Mouse (Mus musculus): ENCODE data around the gene Gabra2. TPM values are rescaled to one million over a fixed set of nuclear protein-coding genes. Genes with fewer than 3 reads are reported as not detected.

Gene Gabra2
- polyA plus RNA-seq, 1 experiment from 2014 or later = 38.3 TPM

DNA sequence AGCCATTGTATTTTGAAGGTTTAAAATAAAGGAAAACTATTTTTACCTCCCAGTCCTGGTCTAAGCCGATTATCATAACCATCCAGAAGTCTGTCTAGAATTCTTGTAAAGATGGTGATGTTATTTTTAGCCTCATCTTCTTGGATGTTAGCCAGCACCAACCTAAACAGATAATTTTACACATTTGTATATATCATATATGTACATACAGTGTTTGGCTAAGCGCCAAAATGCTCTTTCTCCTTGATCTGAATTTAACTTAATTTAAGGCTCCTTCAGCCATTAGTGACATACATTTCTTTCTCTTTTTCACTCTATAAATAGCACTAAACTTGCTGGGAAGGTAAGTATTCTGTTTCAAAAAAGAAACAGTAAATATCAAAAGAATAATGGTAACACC lies 3.7 kb downstream of the Gabra2 start:
- 87% methylated on average over 2 of the region's 2 CpGs for WGBS
- H3K9ac ChIP-seq (replicated peaks; ENCODE audit: low read length) = no peak overlapping the region

DNA sequence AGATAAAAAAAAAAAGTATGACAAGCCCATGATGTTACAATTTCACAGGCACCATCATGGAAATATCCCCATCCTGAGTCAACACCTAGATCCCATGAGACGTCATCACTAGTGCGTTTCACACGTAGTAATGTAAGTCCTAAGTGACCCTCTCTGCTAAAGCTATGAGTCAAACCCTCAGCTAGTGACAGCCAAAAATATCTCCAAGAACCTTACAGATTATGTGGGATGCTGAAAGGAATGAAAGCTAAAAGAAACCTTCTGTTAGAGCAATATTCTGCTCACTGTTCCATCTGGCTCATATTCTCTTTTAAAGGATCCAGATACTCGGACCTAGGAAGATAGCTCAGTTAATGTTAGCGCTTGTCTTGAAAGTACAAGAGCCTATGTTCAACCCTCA lies 16.8 kb downstream of the Gabra2 start:
- ATAC-seq (ENCODE audit: low FRiP score, low TSS enrichment) (no peak), DNase-seq (no peak)
- 96% methylated on average over 5 of the region's 5 CpGs for WGBS
- Histone ChIP-seq H3K4me3 (replicated peaks; ENCODE audit: low read depth, low read length) (no peak overlapping the region), H3K4me1 (ENCODE audit: control insufficient read depth, insufficient read depth, low read length) (no peaks in the 10 kb centered on the region), H3K9me3 (ENCODE audit: control insufficient read depth, low read length) (no peaks in the 10 kb centered on the region), H3K9ac (replicated peaks; ENCODE audit: low read length) (no peak overlapping the region), H3K27me3 (ENCODE audit: control insufficient read depth, insufficient read depth, low read length) (no peaks in the 10 kb centered on the region), H3K36me3 (ENCODE audit: control insufficient read depth, insufficient read depth, low read length) (no peaks in the 10 kb centered on the region), H3K27ac (replicated peaks; ENCODE audit: low read depth, low read length) (no peak overlapping the region), H3K4me2 (ENCODE audit: low read length) (no peak overlapping the region)

More for the DNA sequence above, 3.7 kb downstream of the Gabra2 start:
- no peaks in the 10 kb centered on the region for H3K9me3 ChIP-seq (ENCODE audit: control insufficient read depth, low read length)
- H3K27ac ChIP-seq (replicated peaks; ENCODE audit: low read depth, low read length) = no peak overlapping the region
- peak; percentile 16 for DNase-seq
- peaks cover 6% of the 10 kb centered on the region; the same call in 1 of the 2 replicates for H3K4me1 ChIP-seq (ENCODE audit: control insufficient read depth, insufficient read depth, low read length)
- no peaks in the 10 kb centered on the region for H3K27me3 ChIP-seq (ENCODE audit: control insufficient read depth, insufficient read depth, low read length)
- H3K36me3 ChIP-seq (ENCODE audit: control insufficient read depth, insufficient read depth, low read length) = no peaks in the 10 kb centered on the region
- no peak for ATAC-seq (ENCODE audit: low FRiP score, low TSS enrichment)
- H3K4me3 ChIP-seq (replicated peaks; ENCODE audit: low read depth, low read length) = no peak overlapping the region
- H3K4me2 ChIP-seq (ENCODE audit: low read length) = peak overlapping the region; percentile 29

DNA sequence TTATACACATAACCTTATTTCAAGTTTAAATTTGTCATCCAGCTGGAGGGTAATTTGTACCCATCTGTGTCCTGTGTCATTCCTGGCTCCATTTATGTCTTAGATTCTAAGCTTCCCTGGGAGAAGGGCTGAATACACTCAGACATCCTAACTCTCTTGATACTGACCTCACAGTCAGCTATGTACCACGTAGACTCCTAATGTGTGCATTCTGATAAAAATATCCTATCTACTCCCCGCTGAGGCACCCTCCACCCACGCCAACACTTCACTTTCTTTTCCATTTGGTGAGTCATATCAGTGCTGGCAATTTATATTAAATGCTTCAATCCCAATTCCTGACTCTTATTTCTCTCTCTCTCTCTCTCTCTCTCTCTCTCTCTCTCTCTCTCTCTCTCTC lies 34.0 kb downstream of the Gabra2 start:
- no peak overlapping the region for H3K27ac ChIP-seq (replicated peaks; ENCODE audit: low read depth, low read length)
- H3K9ac ChIP-seq (replicated peaks; ENCODE audit: low read length) = no peak overlapping the region
- H3K4me2 ChIP-seq (ENCODE audit: low read length) = no peak overlapping the region
- ATAC-seq (ENCODE audit: low FRiP score, low TSS enrichment) (no peak), DNase-seq (no peak)
- H3K36me3 ChIP-seq (ENCODE audit: control insufficient read depth, insufficient read depth, low read length) = no peaks in the 10 kb centered on the region
- H3K4me3 ChIP-seq (replicated peaks; ENCODE audit: low read depth, low read length) = no peak overlapping the region
- H3K4me1 ChIP-seq (ENCODE audit: control insufficient read depth, insufficient read depth, low read length) = peaks cover 5% of the 10 kb centered on the region; the same call in 1 of the 2 replicates
- 77% methylated on average over 3 of the region's 3 CpGs for WGBS
- no peaks in the 10 kb centered on the region for H3K27me3 ChIP-seq (ENCODE audit: control insufficient read depth, insufficient read depth, low read length)
- H3K9me3 ChIP-seq (ENCODE audit: control insufficient read depth, low read length) = no peaks in the 10 kb centered on the region

DNA sequence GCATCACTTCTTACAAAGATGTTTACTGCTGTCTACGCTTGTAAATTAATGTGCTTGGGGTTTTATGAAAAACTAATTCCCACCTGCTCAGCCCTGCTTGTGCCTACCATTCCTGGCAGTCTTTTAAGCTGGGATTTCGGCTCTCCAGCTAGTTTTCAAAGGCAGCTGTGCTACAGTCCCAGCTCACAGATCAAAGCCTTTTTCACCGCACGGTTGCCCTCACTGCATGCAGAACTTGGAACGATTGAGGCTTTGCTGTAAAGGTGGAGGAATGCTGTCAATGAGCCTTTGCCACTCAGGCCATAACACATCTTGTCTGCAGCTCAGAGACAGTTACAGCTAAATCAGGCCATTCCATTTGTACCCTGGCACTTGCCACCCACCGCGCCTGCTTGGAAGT lies 37.6 kb downstream of the Gabra2 start:
- H3K4me3 ChIP-seq (replicated peaks; ENCODE audit: low read depth, low read length) = no peak overlapping the region
- peaks cover 5% of the 10 kb centered on the region; the same call in 1 of the 2 replicates for H3K4me1 ChIP-seq (ENCODE audit: control insufficient read depth, insufficient read depth, low read length)
- no peak overlapping the region; the same call in 1 of the 2 replicates for H3K4me2 ChIP-seq (ENCODE audit: low read length)
- H3K27ac ChIP-seq (replicated peaks; ENCODE audit: low read depth, low read length) = no peak overlapping the region
- no peaks in the 10 kb centered on the region for H3K27me3 ChIP-seq (ENCODE audit: control insufficient read depth, insufficient read depth, low read length)
- WGBS = 12% methylated on average over 7 of the region's 7 CpGs
- H3K9ac ChIP-seq (replicated peaks; ENCODE audit: low read length) = no peak overlapping the region
- H3K9me3 ChIP-seq (ENCODE audit: control insufficient read depth, low read length) = no peaks in the 10 kb centered on the region
- peak; percentile 64 for DNase-seq
- peak; percentile 76; the same call in 1 of the 2 replicates for ATAC-seq (ENCODE audit: low FRiP score, low TSS enrichment)
- no peaks in the 10 kb centered on the region for H3K36me3 ChIP-seq (ENCODE audit: control insufficient read depth, insufficient read depth, low read length)

DNA sequence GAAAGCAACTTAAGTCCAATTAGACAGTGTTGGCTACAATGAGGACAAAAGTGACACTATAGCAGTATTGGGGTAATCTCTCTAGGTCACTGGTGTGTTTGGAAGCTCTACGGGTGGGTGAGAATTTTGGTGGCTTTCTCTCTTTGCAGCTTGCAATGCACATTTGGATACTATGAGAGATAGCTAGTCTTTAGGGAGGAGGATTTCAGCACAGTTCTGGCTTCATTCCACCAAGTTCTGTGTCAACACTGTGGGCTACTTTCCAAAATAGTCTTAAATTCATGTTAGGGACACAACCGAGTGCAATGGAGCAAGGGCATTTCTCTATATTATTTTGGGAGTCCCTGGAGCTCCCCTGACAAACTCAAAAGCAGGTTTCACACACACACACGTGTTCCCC lies 58.3 kb downstream of the Gabra2 start:
- no peaks in the 10 kb centered on the region for H3K36me3 ChIP-seq (ENCODE audit: control insufficient read depth, insufficient read depth, low read length)
- ATAC-seq (ENCODE audit: low FRiP score, low TSS enrichment) (no peak), DNase-seq (no peak)
- WGBS = 81% methylated on average over 3 of the region's 3 CpGs
- H3K4me3 ChIP-seq (replicated peaks; ENCODE audit: low read depth, low read length) = no peak overlapping the region
- H3K9ac ChIP-seq (replicated peaks; ENCODE audit: low read length) = no peak overlapping the region
- no peak overlapping the region for H3K4me2 ChIP-seq (ENCODE audit: low read length)
- H3K27me3 ChIP-seq (ENCODE audit: control insufficient read depth, insufficient read depth, low read length) = no peaks in the 10 kb centered on the region
- no peaks in the 10 kb centered on the region for H3K4me1 ChIP-seq (ENCODE audit: control insufficient read depth, insufficient read depth, low read length)
- no peaks in the 10 kb centered on the region for H3K9me3 ChIP-seq (ENCODE audit: control insufficient read depth, low read length)
- no peak overlapping the region for H3K27ac ChIP-seq (replicated peaks; ENCODE audit: low read depth, low read length)

DNA sequence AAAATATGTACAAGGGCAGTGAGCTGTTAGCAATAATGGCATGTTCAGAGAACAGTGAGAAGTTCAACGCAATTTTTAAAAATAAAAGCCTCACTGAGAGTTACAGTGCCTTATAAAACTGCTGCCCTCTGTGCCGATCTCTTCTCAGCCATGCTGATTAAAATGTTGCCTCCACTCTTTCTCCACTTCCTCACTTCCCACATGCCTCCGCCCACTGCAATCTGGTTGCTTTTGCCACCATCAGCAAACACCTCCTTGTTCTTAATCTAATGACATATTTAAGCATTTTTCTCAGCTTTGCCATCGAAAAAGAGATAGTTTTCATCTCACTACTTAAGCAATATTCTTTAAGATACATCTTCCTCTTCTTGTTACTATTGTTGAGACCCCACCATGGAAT lies 69.7 kb downstream of the Gabra2 start:
- no peaks in the 10 kb centered on the region for H3K27me3 ChIP-seq (ENCODE audit: control insufficient read depth, insufficient read depth, low read length)
- no peaks in the 10 kb centered on the region for H3K4me1 ChIP-seq (ENCODE audit: control insufficient read depth, insufficient read depth, low read length)
- 88% methylated on average over 4 of the region's 4 CpGs for WGBS
- H3K4me3 ChIP-seq (replicated peaks; ENCODE audit: low read depth, low read length) = no peak overlapping the region
- H3K9ac ChIP-seq (replicated peaks; ENCODE audit: low read length) = no peak overlapping the region
- H3K36me3 ChIP-seq (ENCODE audit: control insufficient read depth, insufficient read depth, low read length) = no peaks in the 10 kb centered on the region
- no peak overlapping the region for H3K27ac ChIP-seq (replicated peaks; ENCODE audit: low read depth, low read length)
- no peaks in the 10 kb centered on the region for H3K9me3 ChIP-seq (ENCODE audit: control insufficient read depth, low read length)
- DNase-seq = no peak
- no peak overlapping the region for H3K4me2 ChIP-seq (ENCODE audit: low read length)
- no peak for ATAC-seq (ENCODE audit: low FRiP score, low TSS enrichment)

DNA sequence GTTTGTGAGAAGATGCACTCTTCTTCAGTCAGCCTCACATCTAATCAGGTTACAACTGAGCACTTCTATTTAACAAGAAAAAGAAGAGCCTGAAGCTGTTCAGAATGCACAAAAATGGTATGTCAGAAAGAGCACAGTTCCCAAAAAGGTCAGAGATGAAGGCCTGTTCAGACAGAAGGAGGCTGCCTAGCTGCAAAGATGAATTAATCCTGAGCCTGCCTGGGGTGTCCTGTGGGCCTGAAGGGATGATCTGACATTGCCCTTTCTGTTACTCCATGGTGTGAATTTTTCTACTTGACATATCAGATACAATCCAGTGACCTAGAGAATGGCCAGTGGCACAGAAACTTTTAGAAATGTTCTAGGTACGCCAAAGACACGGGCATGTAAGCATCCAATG lies 83.9 kb downstream of the Gabra2 start:
- no peaks in the 10 kb centered on the region for H3K9me3 ChIP-seq (ENCODE audit: control insufficient read depth, low read length)
- no peaks in the 10 kb centered on the region for H3K27me3 ChIP-seq (ENCODE audit: control insufficient read depth, insufficient read depth, low read length)
- WGBS = 48% methylated on average over 2 of the region's 2 CpGs
- ATAC-seq (ENCODE audit: low FRiP score, low TSS enrichment) (0 out of 2 replicates have a peak, but pooled peaks have one; percentile 6), DNase-seq (no peak)
- no peak overlapping the region for H3K4me2 ChIP-seq (ENCODE audit: low read length)
- H3K9ac ChIP-seq (replicated peaks; ENCODE audit: low read length) = no peak overlapping the region
- no peaks in the 10 kb centered on the region; the same call in 1 of the 2 replicates for H3K4me1 ChIP-seq (ENCODE audit: control insufficient read depth, insufficient read depth, low read length)
- H3K36me3 ChIP-seq (ENCODE audit: control insufficient read depth, insufficient read depth, low read length) = no peaks in the 10 kb centered on the region
- 0 out of 2 replicates have a peak overlapping the region, but pooled peaks have one; percentile 8 for H3K27ac ChIP-seq (replicated peaks; ENCODE audit: low read depth, low read length)
- H3K4me3 ChIP-seq (replicated peaks; ENCODE audit: low read depth, low read length) = no peak overlapping the region

DNA sequence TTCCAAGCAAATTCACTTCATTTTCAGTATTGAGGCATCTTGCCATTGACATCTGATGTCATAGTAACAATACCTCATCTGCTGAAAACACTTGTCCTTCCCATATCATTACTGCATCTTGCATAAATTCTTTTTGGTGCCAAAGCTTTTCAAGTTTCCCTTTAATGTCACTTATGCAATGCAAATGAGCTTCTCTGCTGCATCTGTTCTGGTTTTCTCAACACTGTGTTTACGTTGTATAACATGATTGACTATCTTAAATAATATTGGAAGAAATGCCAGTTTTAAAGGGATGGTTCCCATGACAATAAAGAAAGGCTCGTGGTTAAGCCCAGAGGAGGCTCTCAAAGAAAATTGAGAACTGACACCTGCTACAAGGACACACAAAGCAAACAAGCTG lies 84.4 kb downstream of the Gabra2 start:
- no peaks in the 10 kb centered on the region; the same call in 1 of the 2 replicates for H3K4me1 ChIP-seq (ENCODE audit: control insufficient read depth, insufficient read depth, low read length)
- no peak overlapping the region for H3K4me3 ChIP-seq (replicated peaks; ENCODE audit: low read depth, low read length)
- no peaks in the 10 kb centered on the region for H3K9me3 ChIP-seq (ENCODE audit: control insufficient read depth, low read length)
- H3K36me3 ChIP-seq (ENCODE audit: control insufficient read depth, insufficient read depth, low read length) = no peaks in the 10 kb centered on the region
- H3K4me2 ChIP-seq (ENCODE audit: low read length) = no peak overlapping the region
- H3K27me3 ChIP-seq (ENCODE audit: control insufficient read depth, insufficient read depth, low read length) = no peaks in the 10 kb centered on the region
- H3K9ac ChIP-seq (replicated peaks; ENCODE audit: low read length) = no peak overlapping the region
- H3K27ac ChIP-seq (replicated peaks; ENCODE audit: low read depth, low read length) = 0 out of 2 replicates have a peak overlapping the region, but pooled peaks have one; percentile 8
- ATAC-seq (ENCODE audit: low FRiP score, low TSS enrichment) = peak; percentile 34
- DNase-seq = no peak
- 0% methylated on average over 2 of the region's 2 CpGs for WGBS

DNA sequence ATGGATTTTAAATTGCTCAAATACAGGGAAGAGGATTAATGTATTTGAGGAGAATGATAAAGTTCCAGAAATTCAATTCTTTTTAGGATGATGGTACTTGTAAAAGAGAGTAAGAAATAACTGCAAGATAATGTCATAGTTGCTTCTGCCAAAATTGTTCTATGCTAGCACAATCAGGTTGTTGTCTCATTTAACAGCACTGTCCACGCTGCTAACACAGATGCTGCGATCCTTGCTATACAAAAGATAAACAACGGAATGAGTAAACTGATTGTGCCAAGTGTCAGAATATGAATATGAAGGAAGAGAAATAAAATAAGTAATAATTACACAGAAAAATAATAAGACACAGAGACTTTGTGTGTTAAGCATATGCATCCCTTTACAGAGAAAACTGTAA lies 84.9 kb downstream of the Gabra2 start:
- Histone ChIP-seq H3K9me3 (ENCODE audit: control insufficient read depth, low read length) (no peaks in the 10 kb centered on the region), H3K27me3 (ENCODE audit: control insufficient read depth, insufficient read depth, low read length) (no peaks in the 10 kb centered on the region), H3K27ac (replicated peaks; ENCODE audit: low read depth, low read length) (no peak overlapping the region), H3K4me1 (ENCODE audit: control insufficient read depth, insufficient read depth, low read length) (no peaks in the 10 kb centered on the region; the same call in 1 of the 2 replicates), H3K4me2 (ENCODE audit: low read length) (no peak overlapping the region), H3K36me3 (ENCODE audit: control insufficient read depth, insufficient read depth, low read length) (no peaks in the 10 kb centered on the region), H3K4me3 (replicated peaks; ENCODE audit: low read depth, low read length) (no peak overlapping the region), H3K9ac (replicated peaks; ENCODE audit: low read length) (no peak overlapping the region)
- 70% methylated on average over 3 of the region's 3 CpGs for WGBS
- no peak for ATAC-seq (ENCODE audit: low FRiP score, low TSS enrichment)
- DNase-seq = no peak

All from midbrain, embryonic 14.5 days (tissue).